Mouse (Mus musculus): ENCODE results near the gene Itpr1. TPM values are rescaled to one million over a fixed set of nuclear protein-coding genes. Genes with fewer than 3 reads are reported as not detected.

Itpr1 gene
- polyA plus RNA-seq, 1 experiment from 2014 or later = 15.6 TPM

DNA sequence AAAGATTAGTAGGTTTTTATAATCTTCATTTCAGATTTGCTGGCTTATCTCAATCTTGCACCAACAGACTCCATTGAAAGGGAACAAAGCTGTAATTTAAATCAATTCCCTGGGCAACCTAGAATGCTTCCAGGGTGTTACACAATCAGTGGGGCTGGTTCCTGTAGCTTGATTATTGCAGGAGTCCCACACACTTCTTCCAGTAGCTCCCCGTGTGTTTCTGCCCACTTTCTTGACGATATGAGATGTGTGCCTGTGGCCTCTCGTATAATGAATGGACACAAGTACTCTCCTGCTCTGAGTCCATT, 37.0 kb downstream of the Itpr1 start:
- ATAC-seq (replicated peaks; ENCODE audit: low FRiP score, low TSS enrichment, low read depth) (no peak), DNase-seq (ENCODE audit: low spot score) (no peak)
- H3K9me3 ChIP-seq (ENCODE audit: control insufficient read depth, low read length) = no peaks in the 10 kb centered on the region
- H3K4me2 ChIP-seq (ENCODE audit: low read length) = no peak overlapping the region
- no peak overlapping the region for H3K27ac ChIP-seq (ENCODE audit: low read depth)
- H3K9ac ChIP-seq (ENCODE audit: low read length) = no peak overlapping the region
- no peaks in the 10 kb centered on the region for H3K36me3 ChIP-seq (ENCODE audit: control insufficient read depth, insufficient read depth, low read length)
- H3K27me3 ChIP-seq (replicated peaks; ENCODE audit: control insufficient read depth, insufficient read depth, low read length) = no peaks in the 10 kb centered on the region
- H3K4me1 ChIP-seq (replicated peaks; ENCODE audit: control insufficient read depth, insufficient read depth, low read length) = peaks cover 31% of the 10 kb centered on the region
- H3K4me3 ChIP-seq (ENCODE audit: low read depth, low read length) = no peak overlapping the region
- 71% methylated on average over 3 of the region's 3 CpGs for WGBS

DNA sequence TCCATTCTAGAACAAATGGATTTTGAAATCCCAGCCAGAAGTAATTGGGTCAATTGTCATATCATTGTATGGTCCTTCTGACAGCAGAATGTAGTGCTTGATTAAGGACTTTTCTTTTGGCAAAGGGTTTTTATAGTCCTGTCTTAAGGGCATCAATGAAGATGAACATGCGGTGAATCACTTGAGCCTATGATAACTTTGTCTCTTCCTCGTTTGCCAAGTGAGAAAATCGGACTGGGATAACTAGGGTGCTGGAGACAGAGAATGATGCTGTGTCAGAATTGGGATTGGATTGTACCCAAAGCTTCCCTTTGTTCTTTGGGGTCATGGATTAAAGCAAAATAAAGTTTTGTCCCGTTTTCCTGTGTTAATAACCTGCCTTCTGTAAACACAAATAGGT, 37.5 kb downstream of the Itpr1 start:
- H3K4me1 ChIP-seq (replicated peaks; ENCODE audit: control insufficient read depth, insufficient read depth, low read length) = peaks cover 32% of the 10 kb centered on the region
- H3K4me2 ChIP-seq (ENCODE audit: low read length) = no peak overlapping the region
- no peaks in the 10 kb centered on the region for H3K27me3 ChIP-seq (replicated peaks; ENCODE audit: control insufficient read depth, insufficient read depth, low read length)
- 89% methylated on average over 4 of the region's 4 CpGs for WGBS
- no peak overlapping the region for H3K27ac ChIP-seq (ENCODE audit: low read depth)
- no peak overlapping the region for H3K9ac ChIP-seq (ENCODE audit: low read length)
- DNase-seq (ENCODE audit: low spot score) (no peak), ATAC-seq (replicated peaks; ENCODE audit: low FRiP score, low TSS enrichment, low read depth) (no peak)
- H3K9me3 ChIP-seq (ENCODE audit: control insufficient read depth, low read length) = no peaks in the 10 kb centered on the region
- H3K4me3 ChIP-seq (ENCODE audit: low read depth, low read length) = no peak overlapping the region
- H3K36me3 ChIP-seq (ENCODE audit: control insufficient read depth, insufficient read depth, low read length) = no peaks in the 10 kb centered on the region

DNA sequence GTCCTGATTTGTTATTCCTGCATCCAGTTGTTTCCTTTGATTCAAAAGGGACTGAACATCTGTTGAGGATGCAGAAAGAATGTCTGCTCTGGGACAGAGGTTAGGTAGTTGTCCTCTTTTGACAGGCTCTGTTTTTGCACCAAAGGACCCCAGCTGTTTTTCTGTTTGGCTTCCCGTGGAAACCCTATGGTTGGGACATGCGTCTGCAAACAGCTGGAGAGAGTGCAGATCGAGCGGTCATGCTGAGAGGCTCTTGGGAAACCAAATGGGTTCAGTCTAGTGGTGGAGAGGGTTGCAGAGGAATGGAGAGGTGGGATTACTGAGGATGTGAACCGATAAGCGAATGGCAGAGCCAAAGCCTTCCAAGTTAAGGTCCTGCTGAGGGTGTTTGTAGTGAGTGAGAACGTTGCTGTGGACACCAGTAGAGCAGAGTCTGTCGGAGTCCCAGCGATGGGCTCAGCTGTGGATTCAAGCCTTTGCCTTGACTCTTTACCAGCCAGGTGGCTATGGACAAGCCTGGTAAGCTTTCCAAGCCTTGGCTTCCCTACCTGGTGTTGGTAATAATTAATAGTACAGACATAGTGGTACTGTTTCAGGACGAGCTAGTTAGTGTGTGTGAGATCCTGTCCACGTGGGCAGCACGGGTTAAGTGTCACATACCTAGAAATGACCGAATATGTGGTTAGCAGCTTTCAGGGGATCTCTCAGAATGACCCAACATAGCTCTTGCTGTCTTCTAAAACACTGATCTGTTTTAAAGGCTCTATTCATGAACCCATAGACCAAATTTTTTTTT, 39.9 kb downstream of the Itpr1 start:
- ATAC-seq (replicated peaks; ENCODE audit: low FRiP score, low TSS enrichment, low read depth) (no peak), DNase-seq (ENCODE audit: low spot score) (no peak)

DNA sequence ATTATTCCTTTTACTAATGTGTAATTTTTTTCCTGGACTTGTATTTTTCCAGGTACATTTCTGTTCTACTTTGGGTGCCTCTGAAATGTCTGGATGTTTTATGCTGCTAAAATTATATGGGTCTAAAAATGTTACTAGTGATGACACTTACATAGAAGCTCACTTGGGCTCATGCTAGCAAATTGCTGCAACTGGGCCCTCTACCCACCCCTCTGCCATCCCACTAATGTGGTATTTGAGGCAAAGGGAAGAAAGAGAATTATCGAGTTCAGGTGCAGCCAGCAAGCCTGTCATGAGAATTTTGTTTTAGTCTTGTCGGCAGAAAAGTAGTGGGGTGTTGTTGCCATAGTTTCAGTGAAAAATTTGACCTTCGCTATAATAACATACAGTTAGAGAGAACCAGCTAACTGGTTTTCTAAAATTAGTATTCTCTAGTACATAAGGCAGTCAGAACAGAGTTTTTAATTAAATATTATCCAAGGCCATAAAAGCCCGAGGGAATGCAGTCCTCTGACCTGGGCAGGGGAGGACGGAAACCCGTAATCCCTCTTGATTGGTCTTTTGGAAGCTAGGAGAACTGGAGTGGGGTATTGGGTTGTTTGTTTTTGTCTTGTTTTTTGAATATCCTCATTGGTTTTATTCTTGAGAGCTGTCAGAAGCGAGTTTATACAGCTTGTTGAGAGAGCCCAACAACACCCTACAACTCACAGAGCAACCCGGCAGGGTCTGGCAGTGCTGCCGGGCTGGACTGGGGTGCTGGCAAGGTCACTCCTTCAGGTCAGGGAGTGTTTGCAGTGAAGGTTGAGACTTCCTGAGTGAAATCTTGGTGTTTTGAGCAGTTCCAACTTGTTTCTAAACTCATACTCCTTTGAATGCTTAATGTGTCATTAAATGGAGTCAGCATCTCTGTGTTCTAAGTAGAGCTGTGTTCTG, 41.5 kb downstream of the Itpr1 start:
- no peak for DNase-seq (ENCODE audit: low spot score)
- ATAC-seq (replicated peaks; ENCODE audit: low FRiP score, low TSS enrichment, low read depth) = no peak
- WGBS = 42% methylated on average over 9 of the region's 9 CpGs
- peaks cover 30% of the 10 kb centered on the region for H3K4me1 ChIP-seq (replicated peaks; ENCODE audit: control insufficient read depth, insufficient read depth, low read length)
- H3K4me2 ChIP-seq (ENCODE audit: low read length) = no peak overlapping the region
- H3K9ac ChIP-seq (ENCODE audit: low read length) = no peak overlapping the region
- no peaks in the 10 kb centered on the region for H3K9me3 ChIP-seq (ENCODE audit: control insufficient read depth, low read length)
- H3K27me3 ChIP-seq (replicated peaks; ENCODE audit: control insufficient read depth, insufficient read depth, low read length) = no peaks in the 10 kb centered on the region
- no peaks in the 10 kb centered on the region for H3K36me3 ChIP-seq (ENCODE audit: control insufficient read depth, insufficient read depth, low read length)
- H3K27ac ChIP-seq (ENCODE audit: low read depth) = no peak overlapping the region
- no peak overlapping the region for H3K4me3 ChIP-seq (ENCODE audit: low read depth, low read length)

More for the DNA sequence above, 39.9 kb downstream of the Itpr1 start:
- WGBS = 72% methylated on average over 13 of the region's 13 CpGs
- no peaks in the 10 kb centered on the region for H3K9me3 ChIP-seq (ENCODE audit: control insufficient read depth, low read length)
- H3K36me3 ChIP-seq (ENCODE audit: control insufficient read depth, insufficient read depth, low read length) = no peaks in the 10 kb centered on the region
- H3K4me3 ChIP-seq (ENCODE audit: low read depth, low read length) = no peak overlapping the region
- H3K4me2 ChIP-seq (ENCODE audit: low read length) = no peak overlapping the region
- H3K9ac ChIP-seq (ENCODE audit: low read length) = no peak overlapping the region
- peak overlapping the region; percentile 34; the same call in 1 of the 2 replicates for H3K27ac ChIP-seq (ENCODE audit: low read depth)
- H3K4me1 ChIP-seq (replicated peaks; ENCODE audit: control insufficient read depth, insufficient read depth, low read length) = peaks cover 35% of the 10 kb centered on the region
- no peaks in the 10 kb centered on the region for H3K27me3 ChIP-seq (replicated peaks; ENCODE audit: control insufficient read depth, insufficient read depth, low read length)

DNA sequence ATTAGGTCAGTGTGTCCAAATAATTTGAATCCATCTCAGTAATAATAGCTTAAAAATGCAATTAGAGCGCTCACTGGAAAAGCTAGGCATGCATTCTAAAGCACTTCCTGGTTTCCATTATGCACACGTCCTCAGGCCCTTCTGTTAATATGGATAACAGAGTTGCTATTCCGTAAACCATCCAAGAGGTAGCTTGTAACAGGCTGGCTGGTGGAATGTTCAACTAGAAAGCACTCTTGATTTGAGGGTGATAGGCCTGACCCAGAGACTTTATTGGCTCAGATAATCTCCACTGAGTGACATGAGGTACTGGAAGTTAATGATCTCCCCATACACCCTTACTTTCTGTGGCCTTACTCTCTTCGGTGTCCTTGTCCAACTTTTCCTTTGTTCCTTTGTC, 43.0 kb downstream of the Itpr1 start:
- ATAC-seq (replicated peaks; ENCODE audit: low FRiP score, low TSS enrichment, low read depth) (no peak), DNase-seq (ENCODE audit: low spot score) (no peak)
- WGBS = 58% methylated on average over 4 of the region's 4 CpGs
- Histone ChIP-seq H3K27ac (ENCODE audit: low read depth) (no peak overlapping the region), H3K4me2 (ENCODE audit: low read length) (no peak overlapping the region), H3K4me1 (replicated peaks; ENCODE audit: control insufficient read depth, insufficient read depth, low read length) (peaks cover 37% of the 10 kb centered on the region), H3K4me3 (ENCODE audit: low read depth, low read length) (no peak overlapping the region), H3K27me3 (replicated peaks; ENCODE audit: control insufficient read depth, insufficient read depth, low read length) (no peaks in the 10 kb centered on the region), H3K9ac (ENCODE audit: low read length) (no peak overlapping the region), H3K36me3 (ENCODE audit: control insufficient read depth, insufficient read depth, low read length) (no peaks in the 10 kb centered on the region), H3K9me3 (ENCODE audit: control insufficient read depth, low read length) (no peaks in the 10 kb centered on the region)

DNA sequence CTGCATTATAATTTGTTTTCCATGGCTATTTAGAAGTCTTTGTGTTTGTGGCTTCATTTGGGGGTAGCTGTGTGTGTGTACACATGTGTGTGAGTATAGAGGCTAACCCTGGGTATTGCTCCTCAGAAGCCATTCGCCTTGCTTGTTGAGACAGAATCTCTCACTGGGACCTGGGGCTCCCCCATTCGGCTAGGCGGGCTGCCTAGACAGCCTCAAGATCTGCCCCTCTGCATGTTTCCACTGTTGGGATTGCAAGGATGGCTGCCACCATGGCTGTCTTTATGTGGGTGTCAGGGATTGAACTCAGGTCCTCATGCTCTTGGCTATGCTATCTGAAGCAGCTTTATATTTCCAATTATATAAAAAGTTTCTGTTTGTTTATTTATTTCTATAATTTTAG, 44.3 kb downstream of the Itpr1 start:
- H3K4me1 ChIP-seq (replicated peaks; ENCODE audit: control insufficient read depth, insufficient read depth, low read length) = peaks cover 37% of the 10 kb centered on the region
- ATAC-seq (replicated peaks; ENCODE audit: low FRiP score, low TSS enrichment, low read depth) = no peak
- no peaks in the 10 kb centered on the region for H3K27me3 ChIP-seq (replicated peaks; ENCODE audit: control insufficient read depth, insufficient read depth, low read length)
- no peaks in the 10 kb centered on the region for H3K36me3 ChIP-seq (ENCODE audit: control insufficient read depth, insufficient read depth, low read length)
- H3K9ac ChIP-seq (ENCODE audit: low read length) = no peak overlapping the region
- no peaks in the 10 kb centered on the region for H3K9me3 ChIP-seq (ENCODE audit: control insufficient read depth, low read length)
- WGBS = 90% methylated on average over 3 of the region's 3 CpGs
- no peak overlapping the region for H3K4me2 ChIP-seq (ENCODE audit: low read length)
- H3K4me3 ChIP-seq (ENCODE audit: low read depth, low read length) = no peak overlapping the region
- DNase-seq (ENCODE audit: low spot score) = no peak
- H3K27ac ChIP-seq (ENCODE audit: low read depth) = no peak overlapping the region

DNA sequence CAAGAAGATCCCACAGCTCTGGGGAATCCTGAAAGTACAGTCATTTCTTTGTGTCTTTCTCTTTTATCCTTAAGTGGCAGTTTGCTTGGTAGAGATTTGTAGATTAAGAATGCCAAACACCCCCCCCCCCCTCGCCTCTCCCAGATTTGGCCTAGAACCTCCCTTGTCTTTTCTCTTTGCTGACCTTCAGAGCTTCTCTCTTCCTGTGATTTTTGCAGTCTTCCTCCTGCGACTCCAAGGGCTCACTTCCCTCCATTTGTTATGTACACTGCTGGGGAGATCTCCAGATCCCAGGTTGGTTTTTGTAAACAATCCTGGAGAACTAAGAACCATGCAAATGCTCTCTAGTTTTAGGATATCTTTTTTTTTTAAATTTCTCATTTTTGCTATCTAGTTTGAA, 45.7 kb downstream of the Itpr1 start:
- WGBS = 24% methylated on average over 2 of the region's 2 CpGs
- Histone ChIP-seq H3K4me2 (ENCODE audit: low read length) (no peak overlapping the region), H3K27ac (ENCODE audit: low read depth) (no peak overlapping the region), H3K36me3 (ENCODE audit: control insufficient read depth, insufficient read depth, low read length) (no peaks in the 10 kb centered on the region), H3K9me3 (ENCODE audit: control insufficient read depth, low read length) (no peaks in the 10 kb centered on the region), H3K9ac (ENCODE audit: low read length) (no peak overlapping the region), H3K4me1 (replicated peaks; ENCODE audit: control insufficient read depth, insufficient read depth, low read length) (peaks cover 37% of the 10 kb centered on the region), H3K4me3 (ENCODE audit: low read depth, low read length) (no peak overlapping the region), H3K27me3 (replicated peaks; ENCODE audit: control insufficient read depth, insufficient read depth, low read length) (no peaks in the 10 kb centered on the region)
- DNase-seq (ENCODE audit: low spot score) = no peak
- ATAC-seq (replicated peaks; ENCODE audit: low FRiP score, low TSS enrichment, low read depth) = no peak

DNA sequence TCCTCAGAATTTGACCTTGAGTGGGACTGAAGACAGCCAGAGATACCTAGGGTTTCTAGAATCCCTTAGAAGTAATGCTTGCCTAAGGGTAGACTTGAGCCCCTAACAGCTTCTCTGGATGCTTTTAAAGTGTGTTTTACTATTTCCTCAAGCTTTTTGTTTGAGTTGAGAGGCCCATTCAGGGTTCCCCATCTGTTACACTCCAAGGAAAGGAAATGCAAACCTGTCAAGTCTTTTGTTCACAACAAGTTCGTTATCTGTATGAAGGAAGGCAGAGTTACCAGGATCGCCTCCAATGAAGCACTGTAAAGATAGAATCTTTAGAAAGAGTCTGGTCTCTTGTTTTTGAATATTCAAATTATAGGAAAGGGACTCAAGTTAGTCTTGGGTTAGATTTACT, 46.8 kb downstream of the Itpr1 start:
- no peak overlapping the region for H3K9ac ChIP-seq (ENCODE audit: low read length)
- H3K4me2 ChIP-seq (ENCODE audit: low read length) = 0 out of 2 replicates have a peak overlapping the region, but pooled peaks have one; percentile 8
- DNase-seq (ENCODE audit: low spot score) = no peak
- no peak for ATAC-seq (replicated peaks; ENCODE audit: low FRiP score, low TSS enrichment, low read depth)
- no peak overlapping the region for H3K4me3 ChIP-seq (ENCODE audit: low read depth, low read length)
- H3K27me3 ChIP-seq (replicated peaks; ENCODE audit: control insufficient read depth, insufficient read depth, low read length) = no peaks in the 10 kb centered on the region
- H3K4me1 ChIP-seq (replicated peaks; ENCODE audit: control insufficient read depth, insufficient read depth, low read length) = peaks cover 31% of the 10 kb centered on the region
- no peaks in the 10 kb centered on the region for H3K9me3 ChIP-seq (ENCODE audit: control insufficient read depth, low read length)
- no peaks in the 10 kb centered on the region for H3K36me3 ChIP-seq (ENCODE audit: control insufficient read depth, insufficient read depth, low read length)
- WGBS = 28% methylated on average over 2 of the region's 2 CpGs
- H3K27ac ChIP-seq (ENCODE audit: low read depth) = no peak overlapping the region

Data from intestine, embryonic 14.5 days (tissue).